Mouse (Mus musculus) lung, postnatal 0 days (tissue): ENCODE measurements around the gene Rhebl1.

ENCODE experiments used
- CTCF ChIP-seq: IDR thresholded peaks from 2 replicates; pipeline ENCODE4 v1.5.1; 2016; ENCODE audit warnings: antibody characterized with exemption, mild to moderate bottlenecking
- EP300 ChIP-seq: IDR thresholded peaks from 2 replicates; pipeline ENCODE4 v1.6.1; 2016; ENCODE audit warnings: antibody characterized with exemption, mild to moderate bottlenecking, control low read depth

GRCm38 (mm10) chr15:98861701-98862410 is 32.5 kb downstream of the Rhebl1 start:
- TF ChIP-seq CTCF, result no peak
- no peak for TF ChIP-seq EP300
